Mouse (Mus musculus): ENCODE results near the gene AI413582. TPM values are rescaled to one million over a fixed set of nuclear protein-coding genes. Genes with fewer than 3 reads are reported as not detected.

AI413582 gene
- total and polyA plus RNA-seq, 3 experiments = 20.6 to 56.5 TPM; not detected in 1

DNA sequence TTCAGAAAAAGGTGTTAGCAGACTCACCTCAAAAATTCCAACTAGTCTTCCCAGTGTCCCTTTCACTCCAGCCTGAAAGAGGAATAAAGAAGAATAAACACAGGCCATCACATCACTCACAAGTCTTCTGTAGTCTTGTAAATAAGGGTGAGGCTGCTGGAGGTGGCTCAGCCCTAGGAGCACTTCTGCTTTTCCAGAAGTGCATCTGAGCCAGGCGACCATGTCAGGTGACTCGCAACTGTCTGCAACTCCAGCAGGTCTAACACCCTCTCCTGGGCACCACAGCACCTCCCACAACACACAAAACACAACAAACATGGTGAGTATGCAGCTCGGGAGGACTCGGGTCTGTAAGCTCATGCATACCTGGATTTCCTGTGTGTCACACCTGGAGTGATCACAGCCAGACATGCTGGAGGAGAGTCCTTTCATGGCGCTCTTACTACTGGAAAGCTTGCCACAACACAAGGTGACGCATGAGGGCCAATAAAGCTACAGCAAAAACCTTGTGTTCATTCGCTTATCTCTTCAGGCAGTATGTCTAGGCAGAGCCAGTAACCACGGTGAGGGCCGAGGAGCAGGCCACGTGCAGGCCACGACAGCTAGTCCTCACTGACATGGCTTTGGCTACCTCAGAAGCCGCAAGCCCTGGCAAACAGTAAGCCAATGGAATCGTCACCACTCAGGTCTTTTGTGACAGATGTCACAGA, 17.8 kb upstream of the AI413582 start (continued):
- TF ChIP-seq MXI1 (IDR thresholded peaks at IDR 0.05; ENCODE audit: low read depth, low read length) = peak; percentile 95
- TF ChIP-seq BHLHE40 (IDR thresholded peaks at IDR 0.05; ENCODE audit: borderline replicate concordance, low read depth, low read length) = peak; percentile 72; the same call in 1 of the 2 replicates
- TF ChIP-seq TBP (IDR thresholded peaks at IDR 0.05; ENCODE audit: low read depth, low read length) = no peak

DNA sequence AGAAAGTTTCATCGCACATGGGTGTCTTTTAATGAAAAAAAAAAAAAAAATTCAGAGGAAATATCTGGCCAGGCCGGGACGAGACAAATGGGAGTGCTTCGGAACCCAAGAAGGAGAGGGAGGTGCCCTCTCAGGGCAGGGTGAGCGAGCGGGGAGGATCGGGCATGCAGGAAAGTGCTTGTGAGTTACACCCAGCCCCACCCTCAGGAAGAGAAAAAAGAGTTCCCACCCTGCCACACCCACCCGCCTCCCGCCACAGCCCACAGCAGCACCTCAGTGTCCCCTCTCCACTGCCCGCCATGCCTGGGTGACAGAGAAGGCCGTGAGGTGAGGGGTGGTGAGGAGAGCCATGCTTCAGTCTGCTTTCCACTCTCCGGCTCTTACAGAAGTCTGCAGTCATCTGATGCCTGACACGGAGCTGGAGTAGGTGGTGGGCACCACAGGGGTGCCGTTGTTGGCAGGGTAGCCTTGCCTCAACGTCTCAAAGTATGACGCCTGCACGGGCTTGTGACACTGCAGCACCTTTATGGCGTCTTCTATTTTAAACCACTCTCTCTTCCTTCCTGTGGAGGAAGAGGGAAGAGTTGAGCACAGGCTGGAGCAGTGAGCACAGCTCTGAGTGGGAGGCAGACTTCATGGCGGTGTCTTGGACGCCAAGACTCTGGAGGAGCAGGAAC, 15.0 kb upstream of the AI413582 start:
- no peaks in the 10 kb centered on the region for H3K9me3 ChIP-seq (replicated peaks; ENCODE audit: insufficient read depth, low read length)
- peaks cover 10 to 12% of the 10 kb centered on the region in 2 experiments for H3K4me1 ChIP-seq (ENCODE audit: control insufficient read depth in 1 of 2, insufficient read depth in 2 of 2, low read length in 2 of 2)
- H3K79me2 ChIP-seq (ENCODE audit: control insufficient read depth, insufficient read depth, low read length, poor library complexity) = peaks cover 2% of the 10 kb centered on the region; the same call in 1 of the 2 replicates
- no peak for DNase-seq (ENCODE audit: low read depth, low spot score)
- peaks cover 7 to 14% of the 10 kb centered on the region in 2 experiments for H3K36me3 ChIP-seq (ENCODE audit: control insufficient read depth in 1 of 2, insufficient read depth in 2 of 2, low read length in 2 of 2)
- H3K27me3 ChIP-seq (ENCODE audit: control insufficient read depth in 1 of 2, insufficient read depth in 2 of 2, low read length in 2 of 2) = no peaks in the 10 kb centered on the region
- H3K9ac ChIP-seq (ENCODE audit: control insufficient read depth, low read depth, low read length, poor library complexity, severe bottlenecking) = no peak overlapping the region
- H3K4me3 ChIP-seq (ENCODE audit: control insufficient read depth in 1 of 2, insufficient read depth in 1 of 2, low read depth in 2 of 2, low read length in 2 of 2) = no peak overlapping the region
- TF ChIP-seq BHLHE40 (IDR thresholded peaks at IDR 0.05; ENCODE audit: borderline replicate concordance, low read depth, low read length) = no peak
- no peak for TF ChIP-seq KAT2A (conservative IDR thresholded peaks at IDR 0.05; ENCODE audit: low read depth, low read length)
- TF ChIP-seq CHD1 (IDR thresholded peaks at IDR 0.05; ENCODE audit: low read depth, low read length) = no peak
- TF ChIP-seq SMC3 (IDR thresholded peaks at IDR 0.05; ENCODE audit: low read depth, low read length) = no peak
- TF ChIP-seq POLR2AphosphoS5 (IDR thresholded peaks at IDR 0.05; ENCODE audit: borderline replicate concordance, low read depth, low read length) = no peak
- TF ChIP-seq TBP (IDR thresholded peaks at IDR 0.05; ENCODE audit: low read depth, low read length) = no peak
- TF ChIP-seq MAFK (IDR thresholded peaks at IDR 0.05; ENCODE audit: borderline replicate concordance, low read depth, low read length) = no peak
- no peak for TF ChIP-seq GABPA (IDR thresholded peaks at IDR 0.05; ENCODE audit: low read depth, low read length)
- no peak for TF ChIP-seq USF2 (IDR thresholded peaks at IDR 0.05; ENCODE audit: borderline replicate concordance in 1 of 2, insufficient read depth in 1 of 2, low read depth in 1 of 2, low read length in 2 of 2)
- TF ChIP-seq CHD2 (IDR thresholded peaks at IDR 0.05; ENCODE audit: low read length) = no peak
- no peak for TF ChIP-seq NRF1 (IDR thresholded peaks at IDR 0.05; ENCODE audit: insufficient read depth, low read depth, low read length, poor library complexity, severe bottlenecking)
- no peak for TF ChIP-seq CTCF (IDR thresholded peaks at IDR 0.05 in 2 of 3, conservative IDR thresholded peaks at IDR 0.05 in 1 of 3; ENCODE audit: control insufficient read depth in 1 of 3, insufficient read depth in 1 of 3, low read depth in 2 of 3, low read length in 3 of 3, poor library complexity in 1 of 3, severe bottlenecking in 1 of 3)
- TF ChIP-seq MXI1 (IDR thresholded peaks at IDR 0.05; ENCODE audit: low read depth, low read length) = no peak
- TF ChIP-seq ETS1 (IDR thresholded peaks at IDR 0.05; ENCODE audit: low read depth, low read length) = no peak
- TF ChIP-seq ZNF384 (IDR thresholded peaks at IDR 0.05; ENCODE audit: low read depth, low read length) = no peak
- no peak for TF ChIP-seq MYB (IDR thresholded peaks at IDR 0.05; ENCODE audit: low read depth, low read length)
- TF ChIP-seq JUND (IDR thresholded peaks at IDR 0.05; ENCODE audit: low read depth, low read length) = no peak
- H3K27ac ChIP-seq (ENCODE audit: control insufficient read depth, low read depth, low read length) = no peak overlapping the region
